Mouse (Mus musculus) stomach, embryonic 14.5 days (tissue): ENCODE measurements around the gene Zbed4. TPM values are rescaled to one million over a fixed set of nuclear protein-coding genes. Genes with fewer than 3 reads are reported as not detected.
"Not testable (repeated sequence)": the region's sequence is repeated elsewhere in the genome, so short reads cannot be mapped to it uniquely, and the experiment has no call there.

Source experiments
- ATAC-seq: fragments of 200-750 bp; cut with Nextera tagmentation; 2 replicates; pipeline ENCODE4 v1.8.0; 2017; ENCODE audit warnings: low read depth, moderate TSS enrichment; ENCODE audit not compliant: insufficient number of reproducible peaks, insufficient read depth, low FRiP score
- H3K27ac ChIP-seq: fragments of 300-500 bp; sonication (generic); 2 replicates; pipeline ENCODE4 v1.5.1; 2014; ENCODE audit warnings: mild to moderate bottlenecking, low read length, moderate library complexity, mixed read lengths
- H3K27me3 ChIP-seq: fragments of 300-500 bp; sonication (generic); 2 replicates; pipeline ENCODE4 v1.6.1; 2014; ENCODE audit warnings: low read length, control low read depth, mixed read lengths; ENCODE audit not compliant: control insufficient read depth, insufficient read depth
- H3K36me3 ChIP-seq: fragments of 300-500 bp; sonication (generic); 2 replicates; pipeline ENCODE4 v1.6.1; 2014; ENCODE audit warnings: mild to moderate bottlenecking, control low read depth, low read length, moderate library complexity, mixed read lengths; ENCODE audit not compliant: control insufficient read depth, insufficient read depth
- H3K4me1 ChIP-seq: fragments of 300-500 bp; sonication (generic); 2 replicates; pipeline ENCODE4 v1.6.1; 2014; ENCODE audit warnings: low read length, control low read depth, mixed read lengths; ENCODE audit not compliant: control insufficient read depth, insufficient read depth
- H3K4me2 ChIP-seq: fragments of 300-500 bp; sonication (generic); replicated peaks from 2 replicates; pipeline ENCODE4 v1.6.1; 2014; ENCODE audit warnings: low read depth, low read length, control low read depth
- H3K4me3 ChIP-seq: fragments of 300-500 bp; sonication (generic); 2 replicates; pipeline ENCODE4 v1.5.1; 2014; ENCODE audit warnings: low read depth, low read length, control low read depth
- H3K9ac ChIP-seq: fragments of 300-500 bp; sonication (generic); replicated peaks from 2 replicates; pipeline ENCODE4 v1.6.1; 2014; ENCODE audit warnings: low read depth, mild to moderate bottlenecking, control low read depth, low read length, moderate library complexity, mixed read lengths
- H3K9me3 ChIP-seq: fragments of 300-500 bp; sonication (generic); 2 replicates; pipeline ENCODE4 v1.6.1; 2016; ENCODE audit warnings: low read depth, low read length, control low read depth; ENCODE audit not compliant: control insufficient read depth
- WGBS: fragments of 180-500 bp; shearing (Covaris S2); extraction: QIAGEN DNeasy Blood & Tissue Kit; methylation state at CpG from one replicate; pipeline ENCODE4 v1.1.7; 2014; 5-methylcytosine and 5-hydroxymethylcytosine counted together
- polyA plus RNA-seq: library from polyadenylated mRNA; unstranded; fragments of >200 nt; fragmentation: Nextera tagmentation; extraction: Ambion mirVana; gene quantifications from 2 replicates; pipeline ENCODE4 v1.2.1, GENCODE M21; 2014

Gene Zbed4
- polyA plus RNA-seq, 1 experiment from 2014 or later = 18.5 TPM

- H3K27me3 ChIP-seq = no peaks in the 10 kb centered on the region
- no peak overlapping the region for H3K4me2 ChIP-seq
- no peak for ATAC-seq
- H3K4me3 ChIP-seq = no peak overlapping the region
- no peak overlapping the region for H3K9ac ChIP-seq
- H3K36me3 ChIP-seq = no peaks in the 10 kb centered on the region
- H3K9me3 ChIP-seq = no peaks in the 10 kb centered on the region
- H3K27ac ChIP-seq = no peak overlapping the region
- 52% methylated on average over 3 of the region's 3 CpGs for WGBS
- 0 out of 2 replicates have a peak, but pooled peaks cover 3% of the 10 kb centered on the region for H3K4me1 ChIP-seq
Observed at GRCm38 (mm10) chr15:88745926-88746325, 5.5 kb upstream of the Zbed4 start.

- H3K9ac ChIP-seq, H3K9me3 ChIP-seq, H3K27ac ChIP-seq, H3K36me3 ChIP-seq, H3K27me3 ChIP-seq, H3K4me3 ChIP-seq, ATAC-seq, H3K4me1 ChIP-seq, H3K4me2 ChIP-seq: not testable (repeated sequence)
- 83% methylated on average over 8 of the region's 8 CpGs for WGBS
Observed at GRCm38 (mm10) chr15:88749617-88750016, 1.8 kb upstream of the Zbed4 start.

- Histone ChIP-seq H3K27ac (no peak overlapping the region; the same call in 1 of the 2 replicates), H3K36me3 (no peaks in the 10 kb centered on the region), H3K4me1 (peaks cover 9% of the 10 kb centered on the region; the same call in 1 of the 2 replicates), H3K27me3 (no peaks in the 10 kb centered on the region), H3K9ac (no peak overlapping the region), H3K4me3 (no peak overlapping the region), H3K4me2 (no peak overlapping the region; the same call in 1 of the 2 replicates), H3K9me3 (no peaks in the 10 kb centered on the region)
- ATAC-seq = no peak
- 77% methylated on average over 10 of the region's 10 CpGs for WGBS
Observed at GRCm38 (mm10) chr15:88750032-88750431, 1.4 kb upstream of the Zbed4 start.

GRCm38 (mm10) chr15:88750677-88751563 is 540 bp upstream of the Zbed4 start:
- WGBS = 6% methylated on average over 54 of the region's 54 CpGs
- peak; percentile 98 for ATAC-seq
- no peaks in the 10 kb centered on the region for H3K9me3 ChIP-seq
- no peaks in the 10 kb centered on the region for H3K36me3 ChIP-seq
- H3K27me3 ChIP-seq = no peaks in the 10 kb centered on the region
- H3K4me3 ChIP-seq = peak overlapping the region; percentile 82
- H3K4me1 ChIP-seq = peaks cover 9% of the 10 kb centered on the region; the same call in 1 of the 2 replicates
- H3K9ac ChIP-seq = peak overlapping the region; percentile 45; the same call in 1 of the 2 replicates
- H3K4me2 ChIP-seq = peak overlapping the region; percentile 74
- H3K27ac ChIP-seq = peak overlapping the region; percentile 84

GRCm38 (mm10) chr15:88752403-88752733 is 908 bp downstream of the Zbed4 start:
- no peak for ATAC-seq
- WGBS = 0% methylated on average over 8 of the region's 8 CpGs
- H3K9me3 ChIP-seq = no peaks in the 10 kb centered on the region
- peak overlapping the region; percentile 68 for H3K4me2 ChIP-seq
- H3K27ac ChIP-seq = peak overlapping the region; percentile 82; the same call in 1 of the 2 replicates
- H3K4me3 ChIP-seq = peak overlapping the region; percentile 82
- peaks cover 9% of the 10 kb centered on the region; the same call in 1 of the 2 replicates for H3K4me1 ChIP-seq
- H3K9ac ChIP-seq = peak overlapping the region; percentile 66
- H3K27me3 ChIP-seq = no peaks in the 10 kb centered on the region
- 0 out of 2 replicates have a peak, but pooled peaks cover 3% of the 10 kb centered on the region for H3K36me3 ChIP-seq

GRCm38 (mm10) chr15:88754896-88755295 is 3.4 kb downstream of the Zbed4 start:
- Histone ChIP-seq H3K4me3 (no peak overlapping the region), H3K4me2 (no peak overlapping the region), H3K27ac (no peak overlapping the region), H3K36me3 (peaks cover 9% of the 10 kb centered on the region), H3K27me3 (no peaks in the 10 kb centered on the region), H3K4me1 (peaks cover 9% of the 10 kb centered on the region; the same call in 1 of the 2 replicates), H3K9me3 (no peaks in the 10 kb centered on the region), H3K9ac (no peak overlapping the region)
- ATAC-seq = no peak
- WGBS = 88% methylated on average over 2 of the region's 2 CpGs

DNA sequence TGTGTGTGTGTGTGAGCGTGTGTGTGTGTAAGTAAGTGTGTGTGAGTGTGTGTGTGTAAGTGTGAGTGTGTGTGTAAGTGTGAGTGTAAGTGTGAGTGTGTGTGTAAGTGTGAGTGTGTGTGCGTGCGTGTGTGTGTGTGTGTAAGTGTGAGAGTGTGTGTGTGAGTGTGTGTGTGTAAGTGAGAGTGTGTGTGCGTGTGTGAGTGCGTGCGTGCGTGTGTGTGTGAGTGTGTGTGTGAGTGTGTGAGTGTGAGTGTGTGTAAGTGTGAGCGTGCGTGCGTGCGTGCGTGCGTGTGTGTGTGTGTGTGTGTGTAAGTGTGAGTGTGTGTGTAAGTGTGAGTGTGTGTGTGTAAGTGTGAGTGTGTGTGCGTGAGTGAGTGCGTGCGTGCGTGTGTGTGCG is 4.3 kb downstream of the Zbed4 start:
- Histone ChIP-seq H3K4me3 (no peak overlapping the region), H3K27me3 (no peaks in the 10 kb centered on the region), H3K4me1 (peaks cover 6% of the 10 kb centered on the region; the same call in 1 of the 2 replicates), H3K9me3 (no peaks in the 10 kb centered on the region), H3K4me2 (no peak overlapping the region), H3K27ac (no peak overlapping the region), H3K9ac (no peak overlapping the region), H3K36me3 (peaks cover 14% of the 10 kb centered on the region)
- ATAC-seq = no peak
- 94% methylated on average over 18 of the region's 18 CpGs for WGBS

DNA sequence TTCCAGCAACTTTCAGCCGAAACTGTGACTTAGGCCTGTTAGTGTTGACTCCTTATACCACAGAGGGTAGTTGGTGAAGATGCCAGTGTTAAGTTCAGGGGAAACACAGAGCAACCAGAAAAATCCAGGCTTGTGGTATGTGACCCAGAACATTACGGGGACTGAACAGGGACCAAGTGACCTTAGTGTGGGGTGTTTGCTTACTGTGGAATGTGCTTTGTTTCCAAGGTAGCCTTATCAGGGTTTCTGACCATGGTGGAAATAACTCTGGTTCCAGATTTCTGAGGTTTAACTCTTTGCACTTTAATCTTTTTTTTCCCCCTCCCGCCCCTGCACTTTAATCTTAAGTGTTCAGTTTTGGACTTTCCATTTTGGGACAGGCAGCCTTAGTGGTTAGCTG is 6.6 kb downstream of the Zbed4 start:
- Histone ChIP-seq H3K27ac (0 out of 2 replicates have a peak overlapping the region, but pooled peaks have one; percentile 2), H3K36me3 (peaks cover 22% of the 10 kb centered on the region), H3K9ac (no peak overlapping the region), H3K27me3 (no peaks in the 10 kb centered on the region), H3K9me3 (no peaks in the 10 kb centered on the region), H3K4me1 (peaks cover 3% of the 10 kb centered on the region; the same call in 1 of the 2 replicates), H3K4me2 (no peak overlapping the region), H3K4me3 (no peak overlapping the region)
- ATAC-seq = no peak
- 68% methylated on average over 3 of the region's 3 CpGs for WGBS
